Mouse (Mus musculus) CH12.LX (cell line): ENCODE results near the gene Gh. TPM values are rescaled to one million over a fixed set of nuclear protein-coding genes. Genes with fewer than 3 reads are reported as not detected.

Experiments
- DNase-seq: peaks from one replicate; pipeline ENCODE4 v3.0.0-alpha.2; 2013; ENCODE audit errors: extremely low read depth
- H3K27ac ChIP-seq: 2 replicates; pipeline ENCODE4 v1.5.1; 2012; ENCODE audit warnings: low read depth, mild to moderate bottlenecking, control low read depth, moderate library complexity; ENCODE audit not compliant: insufficient read depth
- H3K27me3 ChIP-seq: replicated peaks from 2 replicates; pipeline ENCODE3; 2012; ENCODE audit warnings: inconsistent platforms
- H3K36me3 ChIP-seq, 2 experiments: replicated peaks in 1 of 2; 2 replicates each; pipeline versions ENCODE3 to v1.6.1; 2012; ENCODE audit warnings: inconsistent platforms in 1 of 2, low read length in 1 of 2, mild to moderate bottlenecking in 1 of 2, mixed read lengths in 1 of 2, moderate library complexity in 1 of 2; ENCODE audit not compliant: control insufficient read depth in 1 of 2, insufficient read depth in 1 of 2
- H3K4me1 ChIP-seq, 2 experiments: 2 replicates each; pipeline ENCODE4 v1.6.1; 2012; ENCODE audit warnings: inconsistent platforms in 1 of 2, moderate library complexity in 1 of 2; ENCODE audit not compliant: insufficient read depth in 2 of 2, control insufficient read depth in 1 of 2
- H3K4me2 ChIP-seq: 2 replicates; pipeline ENCODE4 v1.6.1; 2012; ENCODE audit warnings: low read depth, mild to moderate bottlenecking, control low read depth; ENCODE audit not compliant: poor library complexity, insufficient read depth, severe bottlenecking
- H3K4me3 ChIP-seq, 3 experiments: fragments of 150-350 bp in 1 of 3; sonication (generic) in 1 of 3; replicated peaks in 1 of 3; 2 replicates each; pipeline versions ENCODE3 to v1.5.1; 2011 to 2012; ENCODE audit warnings: low read depth in 2 of 3, low read length in 2 of 3, mild to moderate bottlenecking in 2 of 3, moderate library complexity in 2 of 3, control low read depth in 1 of 3, improper control_type of control experiment in 1 of 3, inconsistent platforms in 1 of 3, mixed read lengths in 1 of 3; ENCODE audit not compliant: poor library complexity in 1 of 3
- H3K79me2 ChIP-seq: replicated peaks from 2 replicates; pipeline ENCODE4 v1.6.1; 2012; ENCODE audit warnings: mild to moderate bottlenecking, moderate library complexity; ENCODE audit not compliant: control insufficient read depth, poor library complexity, insufficient read depth, severe bottlenecking; ENCODE audit errors: extremely low read depth
- H3K9ac ChIP-seq: 2 replicates; pipeline ENCODE4 v1.6.1; 2012; ENCODE audit warnings: low read depth, mild to moderate bottlenecking, control low read depth, moderate library complexity; ENCODE audit not compliant: insufficient read depth
- H3K9me3 ChIP-seq: replicated peaks from 2 replicates; pipeline ENCODE3; 2012; ENCODE audit warnings: low read length, inconsistent platforms, mixed read lengths
- BHLHE40 ChIP-seq: IDR thresholded peaks from 2 replicates; pipeline ENCODE4 v1.6.1; 2011; ENCODE audit warnings: mild to moderate bottlenecking, low read depth, low read length, improper control_type of control experiment
- CHD1 ChIP-seq: IDR thresholded peaks from 2 replicates; pipeline ENCODE4 v1.6.1; 2012; ENCODE audit warnings: low read depth, low read length, improper control_type of control experiment, inconsistent platforms
- CTCF ChIP-seq, 2 experiments: IDR thresholded peaks in 1 of 2; conservative IDR thresholded peaks in 1 of 2; 2 replicates each; pipeline ENCODE4 v1.5.1; 2011 to 2012; ENCODE audit warnings: low read depth in 2 of 2, low read length in 2 of 2, improper control_type of control experiment in 1 of 2, inconsistent platforms in 1 of 2, mild to moderate bottlenecking in 1 of 2, moderate library complexity in 1 of 2
- ELF1 ChIP-seq: IDR thresholded peaks from 2 replicates; pipeline ENCODE4 v1.6.1; 2014; ENCODE audit warnings: low read depth, mild to moderate bottlenecking, inconsistent platforms, low read length, improper control_type of control experiment
- ETS1 ChIP-seq: conservative IDR thresholded peaks from 2 replicates; pipeline ENCODE4 v1.6.1; 2012; ENCODE audit warnings: low read depth, mild to moderate bottlenecking, inconsistent platforms, low read length, improper control_type of control experiment, moderate library complexity
- GABPA ChIP-seq: IDR thresholded peaks from 2 replicates; pipeline ENCODE4 v1.6.1; 2012; ENCODE audit warnings: low read depth, low read length, improper control_type of control experiment, inconsistent platforms; ENCODE audit not compliant: insufficient replicate concordance
- JUN ChIP-seq: IDR thresholded peaks from 2 replicates; pipeline ENCODE4 v1.6.1; 2011; ENCODE audit warnings: low read depth, mild to moderate bottlenecking, low read length, improper control_type of control experiment, moderate library complexity; ENCODE audit not compliant: insufficient read depth
- JUND ChIP-seq: conservative IDR thresholded peaks from 2 replicates; pipeline ENCODE4 v1.6.1; 2011; ENCODE audit warnings: low read depth, low read length, improper control_type of control experiment
- KAT2A ChIP-seq: IDR thresholded peaks from 2 replicates; pipeline ENCODE4 v1.6.1; 2012; ENCODE audit warnings: low read length, improper control_type of control experiment, inconsistent platforms; ENCODE audit not compliant: insufficient replicate concordance
- MAFK ChIP-seq: IDR thresholded peaks from 2 replicates; pipeline ENCODE4 v1.6.1; 2011; ENCODE audit warnings: low read length, improper control_type of control experiment; ENCODE audit not compliant: insufficient replicate concordance
- MAX ChIP-seq: IDR thresholded peaks from 2 replicates; pipeline ENCODE4 v1.6.1; 2011; ENCODE audit warnings: low read length, improper control_type of control experiment
- MAZ ChIP-seq: IDR thresholded peaks from 2 replicates; pipeline ENCODE4 v1.6.1; 2012; ENCODE audit warnings: low read depth, mild to moderate bottlenecking, inconsistent platforms, low read length, improper control_type of control experiment, moderate library complexity
- MEF2A ChIP-seq: IDR thresholded peaks from 2 replicates; pipeline ENCODE4 v1.6.1; 2014; ENCODE audit warnings: low read depth, mild to moderate bottlenecking, inconsistent platforms, low read length, improper control_type of control experiment, borderline replicate concordance
- MXI1 ChIP-seq: IDR thresholded peaks from 2 replicates; pipeline ENCODE4 v1.6.1; 2011; ENCODE audit warnings: mild to moderate bottlenecking, low read depth, low read length, improper control_type of control experiment
- MYC ChIP-seq: IDR thresholded peaks from 2 replicates; pipeline ENCODE4 v1.6.1; 2011; ENCODE audit warnings: low read depth, mild to moderate bottlenecking, improper control_type of control experiment, low read length
- PAX5 ChIP-seq: IDR thresholded peaks from 2 replicates; pipeline ENCODE4 v1.6.1; 2012; ENCODE audit warnings: low read length, inconsistent platforms, mixed read lengths
- POLR2A ChIP-seq: IDR thresholded peaks from 2 replicates; pipeline ENCODE4 v1.6.1; 2011; ENCODE audit warnings: low read depth, mild to moderate bottlenecking, improper control_type of control experiment, low read length
- RAD21 ChIP-seq: IDR thresholded peaks from 2 replicates; pipeline ENCODE4 v1.6.1; 2011; ENCODE audit warnings: low read depth, mild to moderate bottlenecking, low read length, improper control_type of control experiment, moderate library complexity
- SIN3A ChIP-seq: IDR thresholded peaks from 2 replicates; pipeline ENCODE4 v1.6.1; 2012; ENCODE audit warnings: low read length, improper control_type of control experiment, inconsistent platforms
- SMC3 ChIP-seq: IDR thresholded peaks from 2 replicates; pipeline ENCODE4 v1.6.1; 2011; ENCODE audit warnings: low read depth, low read length, improper control_type of control experiment
- TBP ChIP-seq: conservative IDR thresholded peaks from 2 replicates; pipeline ENCODE4 v1.6.1; 2011; ENCODE audit warnings: low read depth, low read length, improper control_type of control experiment
- TCF12 ChIP-seq: IDR thresholded peaks from 2 replicates; pipeline ENCODE4 v1.6.1; 2014; ENCODE audit warnings: low read depth, mild to moderate bottlenecking, inconsistent platforms, low read length, improper control_type of control experiment
- UBTF ChIP-seq: IDR thresholded peaks from 2 replicates; pipeline ENCODE4 v1.6.1; 2012; ENCODE audit warnings: low read depth, mild to moderate bottlenecking, inconsistent platforms, low read length, improper control_type of control experiment, moderate library complexity
- ZKSCAN1 ChIP-seq: IDR thresholded peaks from 2 replicates; pipeline ENCODE4 v1.6.1; 2012; ENCODE audit warnings: low read depth, inconsistent platforms, low read length, improper control_type of control experiment, borderline replicate concordance
- dilution Hi-C: fragments of 300-500 bp; cut with MboI; formaldehyde crosslinking; loops from 2 replicates; pipeline ENCODE4 v1.14.3; 2020; ENCODE audit warnings: low sequenced_read_pairs; ENCODE audit not compliant: extremely low pct_unique_long_range_greater_than_20kb, extremely low pct_ligation_motif_present
- in situ Hi-C: fragments of 300-500 bp; cut with MboI; formaldehyde crosslinking; loops from 3 replicates; pipeline ENCODE4 v1.14.3; 2019; ENCODE audit warnings: low sequenced_read_pairs, low pct_ligation_motif_present, low pct_unique_long_range_greater_than_20kb, mixed read lengths
- polyA plus RNA-seq: library from polyadenylated mRNA; unstranded; fragments of >175 nt; gene quantifications from 2 replicates; pipeline ENCODE4 v1.2.1, GENCODE M21; 2012; ENCODE audit warnings: low read depth; ENCODE audit not compliant: insufficient read length
- total RNA-seq, 2 experiments: library from RNA; depleted of rRNA; stranded (reverse); fragments of 300-350 nt in 1 of 2; fragments of >200 nt in 1 of 2; gene quantifications; 2 replicates each; pipeline ENCODE4 v1.2.3; 2012 to 2014

Gh gene
- total and polyA plus RNA-seq, 3 experiments: 0.38 to 1.0 (median 0.68) TPM

GRCm38 (mm10) chr11:106265570-106265969 lies 36.1 kb downstream of the Gh start:
- dilution Hi-C loops (no loop called here), in situ Hi-C loops (no loop called here)
- Histone ChIP-seq H3K4me1 (peaks cover 10 to 47% of the 10 kb centered on the region in 2 experiments), H3K9ac (no peak overlapping the region), H3K36me3 (peaks cover 73 to 86% of the 10 kb centered on the region in 2 experiments), H3K27me3 (no peaks in the 10 kb centered on the region), H3K4me3 (no peak overlapping the region), H3K27ac (no peak overlapping the region), H3K79me2 (peaks cover 27% of the 10 kb centered on the region), H3K9me3 (no peaks in the 10 kb centered on the region), H3K4me2 (no peak overlapping the region)
- TF ChIP-seq MAZ (no peak), GABPA (no peak), BHLHE40 (no peak), UBTF (no peak), MAFK (no peak), TBP (no peak), CHD1 (no peak), SIN3A (no peak), TCF12 (no peak), ELF1 (no peak), KAT2A (no peak), MXI1 (no peak), MEF2A (no peak), RAD21 (no peak), JUND (no peak), ETS1 (no peak)
- no peak for DNase-seq

DNA sequence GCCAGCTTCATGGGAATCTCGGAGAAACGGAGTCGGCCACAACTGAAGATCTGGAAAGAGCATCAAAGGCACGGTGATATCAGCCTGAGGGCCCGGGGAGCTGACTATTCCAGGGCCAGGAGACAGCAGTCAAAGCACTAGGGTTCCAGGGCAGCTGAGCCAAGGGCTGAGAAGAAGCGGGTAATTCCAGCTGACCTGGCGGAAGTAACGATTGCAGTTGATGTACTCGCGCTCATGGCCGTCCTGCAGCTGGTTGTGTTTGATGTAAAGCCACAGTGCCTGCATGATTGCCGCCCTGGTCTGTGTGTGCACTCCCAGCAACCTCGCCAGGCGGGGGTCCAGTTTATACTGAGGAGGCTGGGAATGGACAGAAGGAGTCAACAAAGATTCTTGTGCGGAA lies 36.7 kb downstream of the Gh start:
- Histone ChIP-seq H3K27me3 (no peaks in the 10 kb centered on the region), H3K4me2 (no peak overlapping the region), H3K4me3 (no peak overlapping the region), H3K79me2 (peaks cover 24% of the 10 kb centered on the region), H3K4me1 (peaks cover 10 to 41% of the 10 kb centered on the region in 2 experiments), H3K9me3 (no peaks in the 10 kb centered on the region), H3K27ac (no peak overlapping the region), H3K9ac (no peak overlapping the region), H3K36me3 (peaks cover 74 to 82% of the 10 kb centered on the region in 2 experiments)
- dilution Hi-C loops (no loop called here), in situ Hi-C loops (no loop called here)
- no peak for DNase-seq
- TF ChIP-seq PAX5 (no peak), SMC3 (no peak), UBTF (no peak), MAX (no peak), MYC (no peak), CTCF (conservative IDR thresholded peaks at IDR 0.05 in 1 of 2, IDR thresholded peaks at IDR 0.05 in 1 of 2; ENCODE audit: low read depth in 2 of 2, low read length in 2 of 2) (no peak), ETS1 (no peak), MEF2A (no peak), JUN (no peak), JUND (no peak), POLR2A (no peak), ELF1 (no peak), ZKSCAN1 (no peak)
